Mouse (Mus musculus): ENCODE measurements around the gene Arhgap27.
A peak's percentile ranks its signal among the peaks of the same experiment; 100 is the strongest.
"Not testable (repeated sequence)": the region's sequence is repeated elsewhere in the genome, so short reads cannot be mapped to it uniquely, and the experiment has no call there.

Arhgap27 gene

DNA sequence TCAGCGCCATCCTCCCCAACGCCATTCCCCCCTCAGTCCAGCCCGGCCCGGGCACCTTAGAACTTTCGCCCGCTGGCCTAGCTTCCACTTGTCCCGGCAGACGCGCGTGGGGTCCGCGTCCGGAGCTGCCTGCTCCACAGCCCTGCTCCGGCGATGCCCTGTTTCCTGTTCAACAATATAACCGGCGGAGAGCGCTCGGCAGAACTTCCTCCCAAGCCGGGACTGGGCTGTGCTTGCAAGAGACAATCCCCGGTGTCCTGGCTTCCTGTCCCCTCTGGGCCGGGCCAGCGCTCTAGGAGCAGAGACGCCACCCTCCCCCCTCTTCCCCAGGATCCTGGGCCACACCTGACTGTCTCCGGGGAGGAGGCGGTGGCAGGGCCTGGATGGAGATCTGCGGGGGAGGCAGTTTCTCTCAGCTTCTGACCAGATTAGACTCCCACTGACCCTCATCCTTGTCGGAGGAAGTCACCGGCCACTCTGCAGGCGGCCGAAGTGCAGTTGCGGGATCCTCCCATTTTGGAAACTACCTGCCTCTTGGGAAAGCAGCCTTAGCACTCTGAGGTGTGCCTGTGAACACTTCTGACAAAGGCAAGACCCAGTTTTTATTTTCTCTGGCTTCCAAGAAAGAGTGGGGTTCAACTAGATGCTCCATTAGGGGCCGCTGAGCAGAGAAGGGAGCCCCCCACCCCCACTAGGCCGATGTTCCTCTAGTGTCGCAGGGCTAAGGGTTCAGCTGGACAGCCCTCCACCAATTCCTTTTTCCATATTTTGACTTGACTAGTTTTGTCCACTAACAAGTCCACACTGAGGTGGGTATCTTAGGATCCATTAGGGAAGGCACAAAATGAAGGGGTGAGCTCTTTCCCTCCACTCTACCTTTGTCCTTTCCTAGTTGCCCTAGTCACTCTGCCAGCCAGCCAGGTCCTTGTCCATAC is at the start of gene Arhgap27:
Gene Arhgap27, minus strand, starts transcription at position 479 of the 935 bp plus-strand sequence.
- DNase-seq: peak; percentile 89 to 92

DNA sequence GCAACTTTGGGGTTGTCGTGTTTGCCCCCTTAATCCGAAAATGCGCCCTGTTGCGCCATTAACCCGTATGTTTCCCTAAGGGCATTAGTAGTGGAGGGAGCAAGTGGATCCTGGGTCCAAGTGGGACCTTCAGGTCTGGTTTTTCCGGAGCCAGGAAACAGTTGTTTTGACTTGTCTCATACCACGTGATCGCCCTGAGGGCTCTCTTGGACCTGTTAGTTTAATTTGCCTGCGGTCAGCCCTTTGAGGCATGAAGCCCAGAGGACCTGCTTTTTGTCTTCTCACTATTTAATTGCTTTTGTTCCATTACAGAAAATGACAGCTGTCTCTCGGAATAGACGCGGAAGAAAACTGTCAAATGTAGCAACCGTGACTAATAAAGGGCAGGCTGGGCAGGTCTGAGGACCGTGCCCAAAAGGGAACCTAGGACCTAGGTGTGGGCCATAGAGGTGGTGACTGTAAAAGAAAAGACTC is 49.5 kb upstream of the Arhgap27 start:
- peak; percentile 68 to 71 for DNase-seq

DNA sequence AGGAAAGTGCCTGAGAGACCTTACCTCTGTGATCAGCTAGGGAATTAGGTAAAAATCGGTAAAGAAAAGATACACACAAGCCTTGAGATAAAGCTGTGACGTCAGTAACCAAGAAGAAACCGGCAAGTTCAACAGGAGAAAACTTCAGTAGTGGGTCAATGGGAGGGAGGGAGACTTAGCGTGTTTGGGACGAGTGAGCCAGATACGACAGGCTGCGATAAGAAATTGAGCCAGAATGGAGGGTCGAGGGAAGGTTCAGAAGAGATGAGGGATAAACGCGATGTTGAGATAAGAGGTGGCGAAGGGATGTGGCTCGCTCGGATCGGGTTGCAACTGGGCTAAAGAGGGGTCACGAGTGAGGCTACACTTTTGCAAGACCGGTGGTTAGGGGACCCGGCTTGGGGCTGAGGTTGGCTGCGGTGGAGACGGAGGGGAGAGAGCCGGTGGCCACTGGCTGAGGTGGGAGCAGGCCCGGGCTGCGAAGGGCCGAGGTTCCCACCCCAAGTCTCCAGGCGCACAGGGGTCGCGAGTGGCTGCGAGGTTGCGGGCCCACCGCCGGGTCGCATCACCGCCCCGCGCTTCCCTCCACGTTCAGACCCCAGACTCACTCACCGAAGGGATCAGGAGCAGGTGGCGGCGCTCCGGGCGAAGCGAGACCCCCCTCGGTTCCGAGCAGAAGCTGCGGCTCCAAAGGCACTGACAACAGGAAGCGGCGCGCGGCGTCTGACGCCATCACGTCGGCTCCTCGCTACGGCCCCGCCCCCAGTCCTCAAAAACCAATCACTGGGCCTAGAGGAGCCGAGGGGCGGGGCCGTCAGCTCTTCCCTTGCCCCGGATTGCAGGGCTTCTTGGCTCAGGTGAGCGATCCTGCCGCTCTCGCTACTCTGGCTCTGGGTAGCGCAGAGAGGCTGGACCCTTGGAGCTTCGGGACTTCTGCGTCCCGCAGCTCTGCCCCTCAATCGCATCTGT is 48.8 kb upstream of the Arhgap27 start, which contains the start of gene Plekhm1:
Gene Plekhm1, minus strand, starts transcription at position 707 of the 969 bp plus-strand sequence.
- DNase-seq: peak; percentile 98 to 99

DNA sequence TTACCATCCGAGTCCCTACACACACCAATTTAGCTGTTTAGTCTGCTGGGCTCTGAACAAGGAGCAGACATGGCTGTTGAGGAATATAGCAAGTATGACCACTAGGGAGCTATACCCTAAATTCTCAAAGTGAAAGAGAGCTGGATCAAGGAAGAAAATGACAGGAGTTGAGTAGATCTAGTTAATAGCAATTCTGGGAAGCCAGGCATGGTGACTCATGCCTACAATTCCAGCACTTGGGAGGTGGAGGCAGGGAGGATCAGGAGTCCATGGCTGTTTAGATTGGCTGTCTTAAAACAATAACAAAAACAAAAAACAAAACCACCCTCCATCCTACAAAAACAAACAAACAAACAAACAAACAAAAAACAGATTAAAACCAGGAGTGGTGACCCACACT is 47.8 kb upstream of the Arhgap27 start:
- DNase-seq: no peak

DNA sequence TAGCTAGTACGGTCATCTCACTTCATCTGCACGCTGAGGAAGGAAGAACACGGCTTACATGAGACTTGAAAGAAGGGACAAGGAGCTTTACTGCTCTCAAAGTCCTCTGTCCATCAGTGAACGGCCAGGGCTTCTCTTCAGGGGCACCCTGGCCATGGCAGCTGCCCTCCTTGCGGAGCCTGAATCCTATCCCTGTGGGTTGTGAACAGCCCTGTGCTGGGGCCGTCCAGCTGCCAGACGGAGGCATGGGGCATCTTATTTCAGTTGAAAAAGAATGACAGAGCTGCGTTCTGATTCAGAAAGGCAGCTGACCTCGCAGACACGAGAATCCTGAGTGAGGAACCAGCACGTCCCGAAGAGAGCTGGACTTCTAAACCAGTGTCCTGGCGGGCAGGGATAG is 45.4 kb upstream of the Arhgap27 start:
- no peak for DNase-seq

DNA sequence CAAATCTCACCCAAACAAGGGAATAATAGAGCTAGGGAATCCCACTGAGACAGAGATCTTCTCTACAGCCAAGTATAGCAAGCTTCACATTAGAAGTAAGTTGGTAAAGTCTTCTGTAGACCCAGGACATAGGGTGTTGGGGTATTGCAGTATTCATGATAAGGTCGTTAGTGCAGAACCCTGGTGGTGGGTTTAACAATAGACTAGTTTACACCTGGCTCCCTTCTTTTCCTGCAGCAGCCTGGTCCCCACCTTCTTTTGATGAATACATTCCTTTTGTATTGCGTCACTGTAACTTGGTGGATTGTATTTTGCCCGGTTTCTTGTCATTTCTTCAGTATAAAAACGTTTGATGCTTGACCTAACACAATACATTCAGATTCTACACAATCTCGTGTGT is 43.6 kb upstream of the Arhgap27 start:
- not testable (repeated sequence) for DNase-seq

DNA sequence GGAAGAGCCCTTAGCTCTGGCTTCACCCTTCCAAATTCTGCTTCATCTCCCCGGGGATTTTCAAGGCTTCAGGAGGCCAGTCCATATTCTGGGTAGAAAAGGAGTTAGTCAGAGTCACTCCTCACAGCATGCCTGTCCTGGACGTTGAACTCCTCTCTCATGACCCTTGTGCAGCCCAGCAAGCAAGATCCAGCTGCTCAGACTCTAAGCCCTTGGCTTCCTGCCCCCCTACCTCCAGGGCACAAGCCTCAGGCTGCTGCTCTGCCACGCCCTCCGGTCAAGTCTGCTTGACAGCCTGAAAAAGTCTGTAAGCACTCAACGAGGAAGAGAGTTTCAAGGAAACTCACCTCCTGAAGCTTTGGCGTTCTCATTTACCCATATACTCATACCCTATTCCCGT is 43.1 kb upstream of the Arhgap27 start:
- peak; percentile 88 to 94 for DNase-seq

DNA sequence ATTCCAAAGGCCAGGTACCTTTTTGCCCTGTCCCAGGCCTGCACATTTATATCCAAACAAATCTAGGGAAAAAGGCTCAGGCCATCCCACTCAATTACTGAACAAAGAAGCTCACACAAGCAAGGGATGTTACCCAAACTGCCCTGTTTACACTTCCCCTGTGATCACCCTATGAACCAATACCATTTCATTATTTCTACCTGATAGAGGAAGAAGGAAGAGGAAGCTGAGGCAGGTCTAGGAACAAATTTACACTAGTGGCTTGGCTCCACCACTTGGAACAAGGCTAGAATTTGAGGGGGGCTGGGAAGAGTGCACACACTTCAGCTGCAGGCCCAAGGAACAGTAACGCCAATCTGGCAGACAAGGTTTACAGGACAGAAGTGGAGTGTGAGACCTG is 42.3 kb upstream of the Arhgap27 start:
- no peak for DNase-seq

DNA sequence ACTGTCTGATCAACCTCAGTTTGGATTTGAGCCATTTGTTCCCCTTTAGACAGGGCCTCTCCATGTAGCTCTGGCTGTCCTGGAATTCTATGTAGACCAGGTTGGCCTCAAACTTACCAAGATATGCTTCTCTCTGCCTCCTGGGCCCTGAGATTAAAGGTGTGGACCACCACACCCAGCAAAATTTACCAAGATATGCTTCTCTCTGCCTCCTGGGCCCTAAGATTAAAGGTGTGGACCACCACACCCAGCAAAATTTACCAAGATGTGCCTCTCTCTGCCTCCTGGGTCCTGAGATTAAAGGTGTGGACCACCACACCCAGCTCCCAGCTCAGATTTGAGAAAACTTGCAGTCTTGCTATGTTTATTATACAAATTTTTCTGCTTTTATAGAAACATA is 41.1 kb upstream of the Arhgap27 start:
- DNase-seq: no peak

DNA sequence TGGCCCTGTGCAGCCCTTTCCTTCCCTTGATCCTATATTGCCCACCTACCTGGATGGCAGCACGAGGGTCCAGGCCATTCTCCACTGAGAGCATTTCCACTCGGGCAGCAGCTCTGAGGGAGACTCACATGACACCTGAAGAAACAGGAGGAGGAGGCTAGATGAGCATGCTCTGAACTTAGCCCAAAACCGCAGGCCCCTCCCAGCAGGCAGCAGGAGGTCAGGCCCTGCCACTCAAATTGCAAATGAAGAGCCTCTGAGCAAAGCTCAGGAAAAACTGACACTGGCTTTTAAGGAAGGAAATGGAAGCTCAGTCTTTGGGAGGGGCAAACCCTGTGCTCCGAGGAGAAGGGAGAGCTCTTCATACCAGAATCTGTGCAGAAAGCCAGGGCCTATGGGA is 40.3 kb upstream of the Arhgap27 start:
- DNase-seq: peak; percentile 73 to 82

DNA sequence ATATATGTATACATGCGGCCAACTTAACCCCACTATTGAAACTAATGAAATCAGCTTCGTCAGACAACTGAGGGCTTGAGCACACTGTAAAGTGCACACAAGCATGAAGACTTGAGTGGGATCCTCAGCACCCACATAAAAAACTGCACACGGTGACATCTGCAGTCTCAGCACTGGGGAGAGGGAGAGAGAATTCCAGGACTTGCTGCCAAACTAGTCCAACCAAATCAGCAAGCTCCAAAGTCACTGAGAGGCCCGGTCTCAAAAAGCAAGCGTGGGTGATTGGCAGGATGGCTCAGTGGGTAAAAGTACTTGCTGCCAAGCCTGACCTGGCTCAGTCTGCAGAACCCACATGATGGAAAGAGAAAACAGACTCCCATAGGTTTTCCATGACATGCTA is 39.2 kb upstream of the Arhgap27 start:
- DNase-seq: no peak

DNA sequence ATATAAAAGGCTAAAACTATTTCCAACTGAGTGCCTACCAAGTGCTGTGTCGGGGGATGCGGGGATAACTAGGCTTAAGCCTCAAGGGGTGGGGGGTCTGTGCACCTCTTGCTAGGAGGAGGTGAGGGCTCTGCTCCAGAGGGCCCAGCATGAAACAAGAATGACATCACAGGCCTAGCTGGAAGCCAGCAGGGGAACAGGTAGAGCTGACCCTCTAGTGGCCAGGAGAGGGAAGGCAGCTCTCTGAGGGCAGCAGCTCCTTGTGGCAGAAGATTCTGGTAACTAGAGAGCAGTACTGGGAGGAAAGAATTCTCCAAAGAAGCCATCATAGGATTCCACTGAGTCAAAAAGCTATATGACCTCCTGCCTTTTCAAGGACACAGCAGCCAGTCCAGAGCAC is 38.7 kb upstream of the Arhgap27 start:
- DNase-seq: peak; percentile 76 to 84

DNA sequence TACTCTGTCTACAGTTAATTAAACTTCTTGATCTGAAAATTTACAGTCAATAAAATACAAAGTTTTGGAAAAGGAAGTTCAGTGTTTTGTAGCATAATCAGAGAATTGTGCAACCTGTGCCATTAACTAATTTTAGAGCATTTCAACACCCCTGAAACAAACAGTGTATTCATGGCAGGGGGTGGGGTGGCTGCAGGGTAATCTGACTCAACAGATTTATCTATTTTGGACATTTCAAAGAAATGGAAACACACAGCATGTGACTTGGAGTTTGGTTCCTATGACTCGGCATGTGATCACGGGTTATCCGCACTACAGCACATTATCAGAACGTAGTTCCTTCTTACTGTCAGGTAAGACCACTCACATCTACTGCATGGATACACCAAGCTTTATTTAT is 36.5 kb upstream of the Arhgap27 start:
- no peak for DNase-seq

DNA sequence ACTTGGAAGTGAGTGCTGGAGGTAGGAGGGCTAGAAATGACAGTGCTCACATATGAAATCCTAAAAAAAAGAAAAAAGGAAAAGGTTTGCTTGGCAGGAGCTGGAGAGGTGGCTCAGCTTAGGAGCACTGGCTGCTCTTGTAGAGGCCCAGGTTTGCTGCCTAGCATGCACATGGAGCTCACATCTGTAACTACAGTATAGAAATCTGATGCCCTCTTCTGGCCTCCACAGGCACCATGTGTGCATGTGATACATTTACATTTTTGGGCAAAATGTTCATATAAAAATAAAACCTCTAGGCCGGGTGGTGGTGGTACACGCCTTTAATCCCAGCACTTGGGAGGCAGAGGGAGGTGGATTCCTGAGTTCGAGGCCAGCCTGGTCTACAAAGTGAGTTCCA is 35.6 kb upstream of the Arhgap27 start:
- DNase-seq: peak; percentile 44 to 46

DNA sequence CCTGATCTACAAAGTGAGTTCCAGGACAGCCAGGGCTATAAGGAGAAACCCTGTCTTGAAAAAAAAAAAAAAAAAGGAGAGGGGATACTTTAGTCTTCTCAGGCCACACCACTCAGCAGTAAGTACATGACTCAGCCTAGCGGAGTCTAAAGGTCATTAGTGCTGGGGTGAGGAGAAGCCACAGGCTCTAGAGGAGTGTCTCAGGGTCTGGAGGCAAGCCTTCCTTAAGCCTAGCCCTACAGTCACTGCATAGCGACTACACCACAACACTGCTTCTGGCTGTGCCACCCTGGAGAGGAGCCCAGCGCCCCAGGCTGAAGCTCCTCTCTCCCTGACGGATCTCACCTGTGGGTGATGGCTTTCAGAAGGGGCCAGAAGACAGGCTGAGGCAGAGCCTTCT is 33.2 kb upstream of the Arhgap27 start:
- peak in 1 of 2 experiments; percentile 51 for DNase-seq

DNA sequence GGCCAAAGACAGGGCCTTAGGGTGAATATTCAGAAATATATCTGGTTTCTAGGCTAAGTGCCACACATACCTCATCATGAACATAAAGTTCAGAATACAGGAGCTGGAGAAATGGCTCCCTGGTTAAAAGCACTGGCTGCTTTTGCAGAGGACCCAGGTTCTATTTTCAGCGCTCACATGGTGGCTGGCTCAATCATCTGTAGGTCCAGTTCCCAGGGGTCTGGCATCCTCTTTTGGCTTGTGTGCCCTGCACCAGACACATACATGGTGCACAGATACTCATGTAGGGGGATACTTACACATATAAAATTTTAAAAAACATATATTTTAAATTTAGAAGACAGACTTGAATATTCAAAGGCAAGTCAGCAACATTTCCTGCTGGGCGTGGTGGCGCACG is 32.7 kb upstream of the Arhgap27 start:
- no peak for DNase-seq

DNA sequence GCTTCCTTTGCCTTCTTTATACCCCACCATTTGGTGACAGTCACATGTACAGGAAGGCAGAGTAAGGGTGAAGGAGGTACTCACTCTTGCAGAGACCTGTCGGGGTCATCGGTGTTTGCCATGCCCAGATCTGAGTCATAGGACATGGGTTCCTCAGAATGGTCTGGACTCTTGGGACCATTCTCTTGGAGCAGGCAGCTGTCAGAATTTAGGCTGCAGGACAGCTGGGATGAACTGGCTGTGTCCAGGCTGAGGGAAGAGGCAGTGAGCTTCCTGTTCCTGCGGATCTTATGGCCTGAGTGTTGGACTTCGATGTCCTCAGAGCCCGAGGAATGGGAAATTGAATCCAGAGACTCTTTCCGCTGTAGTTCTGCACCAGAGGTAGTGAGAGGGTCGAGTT is 31.1 kb upstream of the Arhgap27 start:
- no peak for DNase-seq

DNA sequence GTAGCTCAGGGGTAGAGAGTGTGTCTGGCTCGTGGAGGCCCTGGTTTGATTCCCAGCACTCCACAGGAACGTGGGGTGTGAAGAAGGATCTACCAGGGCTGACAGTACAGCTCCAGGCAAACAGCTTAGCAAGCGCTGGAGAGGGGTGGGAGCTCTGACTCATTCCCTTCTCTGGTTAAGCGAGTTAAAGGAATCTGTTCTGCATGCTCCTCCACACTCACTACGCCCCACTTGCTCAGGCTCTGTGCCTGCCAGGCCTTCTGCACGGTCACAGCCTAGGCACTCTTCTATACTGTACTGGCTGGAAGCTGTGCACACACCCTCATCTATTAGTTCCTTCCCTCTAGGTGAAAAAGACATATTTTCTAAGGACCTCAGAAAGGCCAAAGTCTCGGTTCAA is 30.5 kb upstream of the Arhgap27 start:
- no peak for DNase-seq

DNA sequence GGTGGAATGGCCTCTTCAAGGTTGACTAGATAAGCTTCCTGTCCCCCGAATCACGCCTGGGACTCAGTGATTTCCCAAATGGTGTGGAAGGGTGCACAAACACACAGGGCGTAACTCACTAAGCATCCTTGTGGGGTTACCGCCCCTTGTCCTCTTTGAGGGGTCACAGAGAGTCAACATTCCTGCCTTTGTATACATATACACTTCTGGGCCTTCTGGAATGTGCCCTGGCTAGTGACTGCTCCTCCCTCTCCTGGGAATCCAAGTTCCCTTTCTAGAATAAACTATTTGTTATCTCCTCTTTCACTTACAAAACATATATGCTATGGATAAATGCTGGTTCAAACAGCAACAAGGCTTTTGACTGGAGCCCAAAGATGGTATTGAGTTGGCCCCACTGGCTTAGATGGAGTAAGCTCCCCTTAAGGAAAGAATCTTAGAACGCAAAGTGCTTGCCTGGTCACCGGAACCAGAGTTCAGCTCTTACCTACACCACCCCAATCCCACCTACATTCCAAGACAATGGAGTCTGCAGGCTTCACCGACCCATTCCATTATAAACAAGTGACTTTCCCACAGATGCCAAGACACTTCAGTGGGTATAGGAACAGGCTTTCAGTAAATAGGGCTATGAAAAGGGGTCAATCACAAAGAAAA is 24.5 kb upstream of the Arhgap27 start:
- no peak for DNase-seq

DNA sequence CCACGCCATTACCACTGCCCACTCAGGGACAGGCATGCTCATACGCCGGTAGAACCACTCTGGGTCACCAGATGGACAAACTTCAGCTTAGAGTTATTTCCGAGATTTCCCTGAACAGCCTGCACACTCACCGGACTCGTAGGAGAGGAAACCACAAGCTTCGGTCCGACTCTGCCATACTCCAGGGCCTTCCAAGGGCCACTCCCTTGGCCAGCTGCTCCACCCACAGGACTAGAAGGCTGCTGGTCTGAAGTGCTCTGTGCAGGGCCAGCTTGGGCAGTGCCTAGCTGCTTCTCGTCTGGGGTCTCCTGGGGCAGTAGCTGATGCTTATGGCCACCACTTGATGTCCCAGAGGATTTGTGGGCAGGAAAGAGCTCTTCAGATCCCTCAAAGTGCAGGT is 23.3 kb upstream of the Arhgap27 start:
- no peak for DNase-seq

DNA sequence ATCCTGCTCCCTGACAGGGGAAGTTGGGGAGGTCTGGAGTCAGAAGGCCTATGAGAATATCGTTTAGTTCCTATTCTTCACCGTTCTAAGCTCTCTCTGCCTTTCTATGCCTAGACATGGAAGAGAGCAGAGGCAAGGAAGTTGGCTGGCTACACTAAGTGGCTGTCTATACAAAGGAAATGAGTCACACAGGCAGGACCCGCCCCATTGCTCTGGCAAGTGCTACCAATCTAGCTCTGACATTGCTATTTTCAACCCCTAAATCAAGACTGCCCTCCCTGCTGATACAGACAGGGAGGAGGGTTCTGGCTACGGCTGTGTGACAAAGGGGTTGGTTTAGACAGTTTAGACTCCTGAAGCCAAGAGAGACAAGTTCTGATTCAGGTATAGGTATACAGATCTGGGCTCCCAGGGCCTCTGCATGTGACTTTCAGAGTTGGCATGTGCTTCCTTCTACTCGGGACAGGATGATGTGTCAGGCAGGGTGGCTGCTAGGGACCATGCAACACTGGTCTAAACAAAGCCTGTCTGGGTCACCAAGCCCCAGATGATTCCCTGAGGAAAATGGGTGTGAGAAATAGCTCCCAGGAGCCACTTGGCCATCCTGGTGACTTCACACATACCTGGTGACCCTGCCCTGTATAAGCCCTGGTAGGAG is 18.6 kb upstream of the Arhgap27 start:
- DNase-seq: peak; percentile 74 to 87

DNA sequence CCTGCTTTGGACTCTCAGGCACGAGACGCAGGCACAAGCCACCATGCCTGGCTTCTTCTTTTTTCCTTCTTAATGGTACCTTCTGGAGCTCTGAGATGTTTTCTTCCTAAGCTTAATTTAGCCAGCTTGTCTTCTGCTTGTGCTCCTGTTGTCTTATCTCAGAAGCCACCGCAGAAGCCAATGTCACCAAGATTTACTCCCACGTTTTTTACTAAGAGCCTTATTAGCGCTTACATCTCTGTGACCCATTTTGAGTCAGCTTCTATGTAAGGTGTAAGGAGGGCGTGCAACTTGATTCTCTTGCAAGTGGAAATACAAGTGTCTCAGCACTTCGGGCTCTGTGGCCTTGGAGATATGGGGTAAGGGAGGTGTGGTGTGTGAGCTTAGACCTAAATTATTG is 18.0 kb upstream of the Arhgap27 start:
- no peak for DNase-seq

Data from kidney, postnatal 36 days (tissue).